In genomic region chr17:86329273-86330075, GRCm38 (mm10) we compare ENCODE assay signal across 9 mouse cellular contexts.
A peak's percentile ranks its signal among the peaks of the same experiment; 100 is the strongest.
DNase-seq lines count a peak whose midpoint lies in the region; ATAC-seq and TF ChIP-seq lines count a peak whose summit lies in the region.
"Had no signal": no experiment of that assay in that cellular context is flagged by ENCODE, and none has a peak within 500 bp of the region (broad histone marks: within the 10 kb centered on the region; RNA-seq: fewer than 3 reads in every experiment).

No protein-coding gene starts in this region.

- H3K9me3 ChIP-seq in heart, embryonic 12.5 days (replicated peaks) = no peaks in the 10 kb centered on the region
- H3K9me3 ChIP-seq in hindbrain, postnatal 0 days (ENCODE audit: low read length) = no peaks in the 10 kb centered on the region
- H3K9me3 ChIP-seq in midbrain, postnatal 0 days (ENCODE audit: low read length) = no peaks in the 10 kb centered on the region

- DNase-seq in heart, adult 9 months (ENCODE audit: low spot score in 2 of 2) = no peak
- DNase-seq in embryo, embryonic 10.5 days (ENCODE audit: low spot score) = peak; percentile 33
- no peak for DNase-seq in hindbrain, postnatal 0 days (ENCODE audit: low spot score)
- DNase-seq in midbrain, postnatal 0 days (ENCODE audit: low spot score) = no peak
- DNase-seq in T-cell, adult 2 months (ENCODE audit: low spot score) = no peak
- DNase-seq in right cerebral cortex, postnatal 25 days = no peak
- DNase-seq in adrenal gland, adult 2 months = no peak

- H3K4me3 ChIP-seq in heart, embryonic 12.5 days = no peak overlapping the region
- H3K4me3 ChIP-seq in hindbrain, postnatal 0 days (ENCODE audit: low read length) = no peak overlapping the region
- H3K4me3 ChIP-seq in midbrain, postnatal 0 days (ENCODE audit: low read depth, low read length) = no peak overlapping the region
- H3K4me3 ChIP-seq: erythroblast, embryonic 14.5 days had no signal

- H3K36me3 ChIP-seq in heart, embryonic 12.5 days = no peaks in the 10 kb centered on the region
- H3K36me3 ChIP-seq in hindbrain, postnatal 0 days (ENCODE audit: insufficient read depth, low read length) = no peaks in the 10 kb centered on the region
- H3K36me3 ChIP-seq in midbrain, postnatal 0 days (ENCODE audit: insufficient read depth, low read length) = no peaks in the 10 kb centered on the region

- peak overlapping the region; percentile 30; the same call in 1 of the 2 replicates for H3K27ac ChIP-seq in heart, embryonic 12.5 days (ENCODE audit: poor library complexity, severe bottlenecking)
- H3K27ac ChIP-seq in hindbrain, postnatal 0 days = no peak overlapping the region
- H3K27ac ChIP-seq in midbrain, postnatal 0 days (ENCODE audit: low read depth, low read length) = 0 out of 2 replicates have a peak overlapping the region, but pooled peaks have one; percentile 12

- peak overlapping the region; percentile 55 for H3K4me2 ChIP-seq in heart, embryonic 12.5 days
- H3K4me2 ChIP-seq in hindbrain, postnatal 0 days (ENCODE audit: low read depth, low read length) = no peak overlapping the region
- H3K4me2 ChIP-seq in midbrain, postnatal 0 days (ENCODE audit: low read depth, low read length, poor library complexity, severe bottlenecking) = no peak overlapping the region; the same call in 1 of the 2 replicates

- peak; percentile 66 for ATAC-seq in heart, embryonic 12.5 days (ENCODE audit: insufficient number of reproducible peaks, low FRiP score)
- ATAC-seq in hindbrain, postnatal 0 days = peak; percentile 48; the same call in 1 of the 2 replicates
- ATAC-seq in midbrain, postnatal 0 days (ENCODE audit: low FRiP score) = no peak

- TF ChIP-seq CTCF in hindbrain, postnatal 0 days (IDR thresholded peaks at IDR 0.05; ENCODE audit: low read depth) = no peak
- TF ChIP-seq CTCF in midbrain, postnatal 0 days (IDR thresholded peaks at IDR 0.05) = no peak

- WGBS in heart, embryonic 12.5 days = 18% methylated on average over 16 of the region's 16 CpGs
- WGBS in hindbrain, postnatal 0 days = 45% methylated on average over 16 of the region's 16 CpGs
- 35% methylated on average over 16 of the region's 16 CpGs for WGBS in midbrain, postnatal 0 days

- peaks cover 73% of the 10 kb centered on the region for H3K4me1 ChIP-seq in heart, embryonic 12.5 days (replicated peaks)
- H3K4me1 ChIP-seq in hindbrain, postnatal 0 days (ENCODE audit: insufficient read depth, low read length) = peaks cover 12% of the 10 kb centered on the region; the same call in 1 of the 2 replicates
- peaks cover 5% of the 10 kb centered on the region; the same call in 1 of the 2 replicates for H3K4me1 ChIP-seq in midbrain, postnatal 0 days (ENCODE audit: insufficient read depth, low read length)

- H3K9ac ChIP-seq in heart, embryonic 12.5 days = 0 out of 2 replicates have a peak overlapping the region, but pooled peaks have one; percentile 13
- no peak overlapping the region for H3K9ac ChIP-seq in hindbrain, postnatal 0 days (replicated peaks; ENCODE audit: low read length)
- no peak overlapping the region for H3K9ac ChIP-seq in midbrain, postnatal 0 days (replicated peaks; ENCODE audit: low read length, poor library complexity, severe bottlenecking)

- H3K27me3 ChIP-seq in heart, embryonic 12.5 days (replicated peaks) = no peaks in the 10 kb centered on the region
- no peaks in the 10 kb centered on the region for H3K27me3 ChIP-seq in hindbrain, postnatal 0 days (ENCODE audit: insufficient read depth, low read length)
- H3K27me3 ChIP-seq in midbrain, postnatal 0 days (ENCODE audit: insufficient read depth, low read length) = no peaks in the 10 kb centered on the region
